Mouse (Mus musculus): ENCODE results near the gene Castor1.

Gene Castor1

DNA sequence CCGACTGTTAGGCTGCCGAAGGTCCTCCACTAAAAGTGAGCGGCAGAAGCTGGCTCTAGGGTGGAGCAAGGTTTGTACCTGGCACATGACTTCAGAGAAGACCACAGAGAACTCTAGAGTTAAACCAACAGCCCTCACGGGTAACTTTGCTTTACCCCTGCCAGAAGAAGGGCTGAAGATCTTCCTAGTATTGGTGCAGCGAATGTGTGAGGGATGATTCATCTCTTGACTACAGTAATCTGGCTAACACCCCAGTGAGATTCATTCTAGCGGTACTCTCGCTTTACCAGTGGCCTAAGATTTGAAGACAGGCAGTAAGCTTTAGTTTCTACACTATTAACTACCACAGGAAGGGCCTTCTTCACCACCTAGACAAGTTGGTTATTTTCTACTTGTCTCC lies 12.1 kb upstream of the Castor1 start:
- no peak for DNase-seq (ENCODE audit: extremely low spot score, low read depth, low spot score)

DNA sequence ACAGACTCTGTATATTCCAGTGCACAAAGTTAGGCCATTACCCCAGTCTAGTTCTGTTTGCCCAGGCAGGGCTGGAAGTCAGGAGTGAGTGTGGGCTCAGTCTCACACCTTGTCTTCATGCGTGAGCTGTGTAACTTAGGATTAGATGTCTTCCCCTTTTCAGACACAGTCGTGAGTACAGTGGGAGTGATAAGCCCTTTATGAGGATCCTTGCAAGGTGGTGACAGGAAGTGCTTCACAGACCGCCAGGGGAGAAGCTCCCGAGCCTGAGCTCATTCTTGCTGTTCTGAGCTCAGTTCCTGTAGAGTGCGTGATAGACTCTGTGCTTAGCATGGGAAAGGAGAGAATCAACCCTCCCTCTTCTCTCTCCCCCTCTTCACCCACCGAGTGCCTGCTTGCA lies 11.5 kb upstream of the Castor1 start:
- no peak for DNase-seq (ENCODE audit: extremely low spot score, low read depth, low spot score)

DNA sequence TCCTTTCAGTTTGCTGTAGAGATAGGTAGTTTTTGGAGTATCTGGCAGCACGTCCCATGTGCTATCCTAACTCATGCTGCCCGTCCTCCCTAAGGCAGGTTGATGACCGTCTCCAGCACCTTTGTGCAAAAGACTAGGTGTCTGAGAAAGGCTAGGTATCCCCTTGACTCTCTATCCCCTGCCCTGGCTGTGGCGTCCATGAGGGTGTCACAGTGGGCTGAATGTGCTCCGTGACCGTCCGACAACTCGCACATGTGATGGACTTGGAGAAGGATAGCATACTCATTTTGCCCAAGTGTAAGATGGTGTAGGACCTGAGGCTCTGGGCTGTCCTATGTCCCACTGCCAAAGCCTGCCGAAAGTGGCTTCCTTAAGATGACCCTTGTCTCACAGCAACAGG lies 10.4 kb upstream of the Castor1 start:
- DNase-seq (ENCODE audit: extremely low spot score, low read depth, low spot score), result no peak

DNA sequence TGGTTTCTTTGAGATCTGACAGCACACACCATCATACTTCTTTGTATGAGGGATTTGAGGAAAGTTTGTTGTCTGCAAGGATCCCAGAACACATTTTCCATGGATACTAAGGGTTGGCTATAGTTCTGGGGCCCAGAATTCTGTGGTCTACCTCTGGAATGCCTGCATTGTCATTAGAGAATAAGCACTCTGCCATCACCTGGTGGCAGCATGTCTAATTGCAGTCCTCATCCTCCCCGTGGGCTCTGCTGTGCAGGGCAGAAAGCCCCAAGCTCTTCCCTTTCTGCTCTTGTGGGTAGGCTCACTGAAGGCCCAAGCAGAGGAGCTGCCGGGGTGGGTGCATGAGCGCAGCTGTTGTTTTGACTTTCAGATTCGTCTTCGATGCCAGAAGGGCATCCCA lies 8.5 kb upstream of the Castor1 start:
- DNase-seq (ENCODE audit: extremely low spot score, low read depth, low spot score), result no peak

DNA sequence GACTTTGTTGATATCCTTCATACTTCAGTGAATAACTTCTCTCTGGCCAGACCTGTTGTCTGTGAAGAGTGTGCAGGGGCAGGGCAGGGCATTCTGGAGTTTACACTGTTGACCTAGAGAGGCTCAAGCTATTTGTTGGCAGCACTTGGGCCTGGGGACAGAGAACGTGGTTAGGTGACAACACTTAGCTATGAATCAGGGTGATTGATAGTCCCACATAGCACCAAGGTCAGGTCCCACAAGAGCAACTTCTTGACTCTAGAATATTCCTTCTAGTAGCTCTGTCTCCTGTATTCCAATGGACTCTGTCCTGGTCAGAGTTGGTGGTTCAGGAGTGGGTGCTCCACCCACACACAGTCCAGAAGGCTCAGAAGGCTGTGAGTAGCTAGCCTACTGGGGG lies 7.2 kb upstream of the Castor1 start:
- no peak for DNase-seq (ENCODE audit: extremely low spot score, low read depth, low spot score)

DNA sequence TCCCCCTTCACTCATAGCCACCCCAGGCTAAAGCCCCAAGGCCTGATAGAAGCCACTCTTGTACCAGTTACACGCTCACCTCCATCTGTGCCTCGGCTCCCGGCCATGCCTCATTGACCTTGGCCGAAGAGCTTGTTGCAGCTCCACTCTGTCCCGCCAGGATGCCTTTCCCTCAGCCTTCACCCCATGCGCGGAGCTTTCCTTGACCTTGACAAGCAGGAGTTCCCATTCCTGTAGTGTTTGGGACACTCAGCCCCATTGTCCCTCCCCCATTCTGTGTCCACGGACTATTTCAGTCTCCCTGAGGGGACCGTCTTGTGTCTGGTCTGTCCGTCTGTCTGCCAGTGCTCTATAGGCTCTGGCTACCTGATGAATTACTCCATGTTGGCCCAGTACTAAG lies 4.9 kb upstream of the Castor1 start:
- no peak for DNase-seq (ENCODE audit: extremely low spot score, low read depth, low spot score)

DNA sequence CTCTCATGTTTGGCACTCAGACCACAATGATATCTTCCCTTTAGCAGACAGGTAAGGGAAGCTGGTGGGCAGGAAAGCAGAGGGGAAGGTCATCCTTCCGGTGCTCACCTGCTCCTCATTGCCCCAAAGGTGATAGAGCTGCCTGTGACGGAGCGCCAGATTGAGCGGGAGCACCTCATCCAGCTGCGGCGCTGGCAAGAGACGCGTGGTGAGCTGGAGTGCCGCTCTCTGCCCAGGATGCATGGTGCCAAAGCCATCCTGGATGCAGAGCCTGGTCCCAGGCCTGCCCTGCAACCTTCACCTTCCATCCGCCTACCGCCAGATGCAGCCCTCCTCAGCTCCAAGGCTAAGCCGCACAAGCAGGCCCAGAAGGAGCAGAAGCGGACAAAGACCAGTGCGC lies 3.5 kb upstream of the Castor1 start:
- no peak for DNase-seq (ENCODE audit: extremely low spot score, low read depth, low spot score)

DNA sequence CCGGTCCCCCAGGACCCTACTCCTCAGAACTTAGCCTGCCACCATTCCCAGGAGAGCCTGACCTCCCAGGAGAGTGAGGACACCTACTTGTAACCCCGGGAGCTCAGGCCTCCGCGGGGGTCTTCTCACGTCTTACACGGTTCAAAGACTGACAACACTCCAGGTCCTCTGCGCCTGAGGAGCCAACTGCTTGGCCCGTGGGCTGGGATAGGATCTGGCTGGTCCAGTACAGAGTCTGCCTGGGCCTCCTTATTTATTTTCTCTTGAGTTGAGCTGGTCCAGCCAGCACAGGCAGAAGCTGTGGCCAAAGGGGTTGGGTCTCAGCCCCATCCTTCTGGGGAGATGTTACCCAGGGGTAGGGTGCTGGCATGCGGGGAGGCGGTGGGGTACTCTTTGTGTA lies 3.0 kb upstream of the Castor1 start:
- DNase-seq (ENCODE audit: extremely low spot score, low read depth, low spot score), result no peak

DNA sequence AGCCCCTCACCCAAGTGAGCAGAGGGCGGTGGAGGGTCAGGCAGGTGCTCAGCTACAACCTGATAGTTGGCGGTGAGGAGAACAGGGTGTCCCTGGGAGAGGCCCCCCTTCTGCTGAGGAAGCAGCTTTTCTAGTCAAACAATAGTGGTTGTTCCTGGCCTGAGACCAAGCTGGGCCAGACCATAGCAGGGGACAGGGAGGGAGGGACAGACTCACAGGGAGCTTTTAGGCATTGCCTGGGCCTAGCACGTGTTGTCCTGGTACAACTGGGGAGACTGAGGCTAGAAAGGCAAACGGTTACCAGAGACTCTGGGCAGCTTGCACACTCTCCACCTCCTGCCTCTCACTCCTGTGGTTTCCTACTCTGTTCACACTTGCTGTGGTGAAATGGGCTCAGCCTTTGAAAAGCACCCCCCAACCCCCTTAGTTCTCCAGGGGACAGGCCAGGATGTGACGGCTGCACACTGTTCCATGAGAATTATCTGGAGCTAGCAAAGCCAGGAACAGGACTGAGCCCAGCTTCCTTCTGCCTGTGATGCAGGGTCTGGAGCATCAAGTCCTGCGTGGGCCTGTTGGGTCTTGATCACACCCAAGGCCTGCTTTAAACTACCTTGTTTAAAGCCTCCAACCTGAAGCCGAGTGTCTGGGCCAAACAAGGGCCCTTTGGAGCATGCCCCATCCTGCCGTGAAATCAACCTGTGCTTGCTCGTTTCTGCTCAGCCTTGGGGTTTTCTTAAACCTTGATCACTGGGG lies 1.6 kb upstream of the Castor1 start:
- no peak for DNase-seq (ENCODE audit: extremely low spot score, low read depth, low spot score)

DNA sequence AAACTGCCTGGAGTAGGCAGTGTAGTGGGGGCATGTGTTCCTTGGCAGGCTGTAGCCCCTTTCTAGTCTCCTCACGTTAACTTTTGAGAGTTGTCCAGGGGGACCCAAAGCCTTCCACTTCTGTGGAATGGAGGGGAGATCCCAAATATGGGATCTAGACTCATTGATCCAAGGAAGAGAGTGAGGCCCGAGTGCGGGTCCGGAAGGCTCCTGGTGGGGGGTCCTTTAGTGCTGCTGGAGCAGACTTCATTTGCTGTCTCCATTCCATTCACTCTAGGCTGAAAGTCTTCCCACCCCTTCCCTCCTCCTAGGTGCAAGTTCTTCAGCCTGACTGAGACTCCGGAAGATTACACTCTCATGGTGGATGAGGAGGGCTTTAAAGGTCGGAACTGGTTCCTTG lies 612 bp downstream of the Castor1 start:
- DNase-seq (ENCODE audit: extremely low spot score, low read depth, low spot score), result no peak

DNA sequence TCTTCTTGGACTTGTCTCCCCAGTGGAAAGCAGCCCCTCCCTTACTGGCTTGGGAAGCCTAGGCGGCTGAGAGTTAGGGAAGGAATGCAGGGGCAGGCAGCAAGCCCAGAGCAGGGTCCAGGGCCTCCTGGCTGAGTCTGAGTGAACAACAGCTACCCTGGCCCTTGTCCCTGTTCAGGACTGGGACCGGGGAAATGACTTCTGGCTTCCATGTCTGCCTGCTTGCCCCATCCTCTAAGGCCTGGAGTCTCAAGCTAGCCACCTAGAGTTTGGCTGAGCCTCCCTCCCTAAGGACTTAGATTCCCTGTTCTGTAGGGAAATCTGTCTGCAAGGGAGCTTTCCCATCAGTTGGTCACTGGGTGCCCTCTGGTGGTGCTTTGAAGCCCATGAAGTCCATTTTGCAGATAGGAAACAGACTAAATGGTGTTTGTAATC lies 1.3 kb downstream of the Castor1 start:
- DNase-seq (ENCODE audit: extremely low spot score, low read depth, low spot score), result no peak

DNA sequence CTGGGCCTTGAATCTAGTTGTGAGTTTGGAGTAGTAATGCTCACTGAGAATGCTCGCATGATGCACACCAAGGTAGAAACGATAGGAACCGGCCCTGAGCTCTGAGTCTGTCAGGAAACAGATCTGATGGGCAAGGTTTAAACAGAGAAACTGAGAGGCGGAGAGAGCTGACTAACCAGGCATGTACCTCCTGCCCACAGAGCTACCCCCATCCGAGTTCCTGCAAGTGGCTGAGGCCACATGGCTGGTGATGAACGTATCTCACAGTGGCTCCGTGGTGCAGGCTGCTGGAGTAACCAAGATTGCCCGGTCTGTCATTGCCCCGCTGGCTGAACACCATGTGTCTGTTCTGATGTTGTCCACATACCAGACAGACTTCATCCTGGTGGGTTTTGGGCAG lies 1.9 kb downstream of the Castor1 start:
- no peak for DNase-seq (ENCODE audit: extremely low spot score, low read depth, low spot score)

DNA sequence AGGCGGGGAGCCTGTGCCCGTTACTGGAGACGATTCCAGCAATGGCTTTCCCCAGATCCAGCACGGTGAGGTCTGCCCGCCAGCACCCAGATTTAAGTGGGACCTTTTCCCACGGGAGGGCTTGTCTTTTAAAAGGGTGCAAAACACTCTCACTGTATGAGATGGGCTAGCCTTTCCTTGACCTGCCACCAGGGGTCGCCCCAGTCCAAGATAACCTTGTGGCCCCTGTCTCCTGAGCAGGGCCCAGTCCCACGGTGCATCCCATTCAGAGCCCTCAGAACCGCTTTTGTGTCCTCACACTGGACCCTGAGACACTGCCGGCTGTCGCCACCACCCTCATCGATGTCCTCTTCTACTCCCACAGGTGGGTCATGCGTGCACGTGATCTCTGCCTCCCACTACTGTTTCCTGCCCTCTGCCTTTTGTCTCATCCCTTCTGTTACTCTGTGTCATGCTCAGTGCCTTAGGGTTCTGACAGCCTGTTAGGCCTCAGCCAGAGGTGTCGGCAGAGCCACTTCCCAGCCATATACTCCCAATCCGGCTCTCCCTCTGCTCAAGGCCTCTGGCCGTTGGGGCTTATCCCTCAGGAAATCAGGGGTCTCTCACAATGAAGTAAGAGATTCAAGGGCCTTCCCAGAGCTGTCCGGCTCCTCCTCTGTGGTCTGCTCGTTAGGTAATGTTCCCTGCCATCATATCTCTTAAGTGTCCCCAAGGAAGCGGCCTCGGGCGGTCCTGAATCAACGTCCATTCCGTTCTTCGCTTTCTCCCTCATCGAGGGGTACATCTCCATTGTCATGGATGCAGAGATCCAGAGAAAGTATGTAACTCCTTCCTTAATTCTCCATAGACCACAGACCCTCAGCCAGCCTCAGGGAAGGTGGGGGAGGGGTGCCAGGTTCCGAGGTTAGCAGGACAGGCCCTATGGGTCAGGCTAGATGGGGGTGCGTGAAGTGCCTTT lies 2.7 kb downstream of the Castor1 start:
- DNase-seq (ENCODE audit: extremely low spot score, low read depth, low spot score), result no peak

DNA sequence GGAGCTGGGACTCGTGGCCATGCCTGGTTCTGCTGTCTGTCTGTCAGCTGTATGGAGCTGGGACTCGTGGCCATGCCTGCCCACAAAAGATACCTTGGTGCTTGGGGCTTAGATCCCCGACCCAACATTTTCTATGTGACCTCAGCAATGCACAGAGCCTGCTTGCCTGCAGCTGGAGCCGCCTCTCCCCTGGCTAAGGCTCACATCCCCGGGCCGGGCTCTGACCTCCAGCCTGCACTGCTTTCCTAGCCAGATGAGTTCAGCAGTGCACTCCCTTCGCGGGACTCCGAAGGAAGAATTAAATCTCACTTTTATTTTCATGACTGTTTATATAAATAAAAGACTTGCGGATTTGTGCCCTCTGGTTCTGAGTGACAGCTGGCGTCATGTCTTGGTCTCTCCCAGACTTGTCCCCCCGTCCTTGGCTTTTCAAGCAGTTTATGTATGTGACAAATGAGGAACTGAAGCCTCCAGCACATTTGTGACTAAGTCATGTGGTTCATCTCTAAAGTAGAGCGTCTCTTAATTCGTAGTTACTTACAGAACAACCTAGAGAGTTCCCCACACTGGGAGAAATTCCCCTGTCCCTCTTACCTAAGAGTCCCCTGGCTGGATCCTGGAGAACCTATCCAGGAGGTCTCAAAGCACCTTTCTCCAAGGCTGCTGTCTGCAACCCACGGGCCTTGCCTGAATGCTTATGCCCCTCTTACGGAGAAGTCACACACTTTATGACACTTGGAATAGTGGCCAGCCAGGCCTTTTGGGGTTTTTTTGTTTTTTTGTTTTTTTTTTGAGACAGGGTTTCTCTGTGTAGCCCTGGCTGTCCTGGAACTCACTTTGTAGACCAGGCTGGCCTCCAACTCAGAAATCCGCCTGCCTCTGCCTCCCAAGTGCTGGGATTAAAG lies 4.3 kb downstream of the Castor1 start:
- DNase-seq (ENCODE audit: extremely low spot score, low read depth, low spot score), result no peak

DNA sequence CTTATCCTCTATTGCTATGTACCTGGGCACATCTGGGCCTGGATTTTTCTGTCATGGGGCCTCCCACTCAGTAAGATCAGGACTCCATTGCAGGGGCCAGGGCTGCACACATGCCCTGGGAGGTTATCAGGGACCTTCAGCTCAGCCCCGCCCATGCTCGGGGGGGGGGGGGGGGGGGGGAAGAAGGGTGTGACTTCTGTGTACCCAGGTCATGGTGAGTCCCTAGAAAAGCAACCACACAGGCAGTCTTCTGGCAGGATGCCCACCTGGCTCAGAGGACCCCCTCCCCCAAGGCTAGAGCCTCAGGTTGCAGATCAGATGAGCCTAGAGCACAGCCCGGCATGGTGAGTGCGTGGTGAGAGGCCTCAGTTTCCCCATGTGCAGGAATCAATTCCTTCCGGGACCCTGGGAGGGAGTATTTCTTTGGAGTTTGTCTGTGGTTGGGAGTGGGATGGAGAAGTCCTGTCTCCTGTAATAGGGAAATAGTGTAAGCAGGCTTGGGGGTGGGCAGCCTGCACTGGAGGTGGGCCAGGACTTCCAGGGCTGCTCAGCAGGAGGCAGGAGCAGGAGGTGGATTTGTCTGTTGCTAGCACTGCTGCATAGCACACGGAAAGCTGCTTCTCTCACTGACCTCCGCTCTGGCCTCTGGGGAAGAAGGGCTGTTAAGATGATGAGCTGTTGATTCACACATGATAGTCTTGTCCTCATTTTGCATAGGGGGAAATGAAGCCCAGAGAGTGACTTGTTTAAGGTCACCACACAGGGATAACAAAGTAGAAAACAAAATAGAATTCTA lies 5.6 kb downstream of the Castor1 start:
- DNase-seq (ENCODE audit: extremely low spot score, low read depth, low spot score), result no peak

DNA sequence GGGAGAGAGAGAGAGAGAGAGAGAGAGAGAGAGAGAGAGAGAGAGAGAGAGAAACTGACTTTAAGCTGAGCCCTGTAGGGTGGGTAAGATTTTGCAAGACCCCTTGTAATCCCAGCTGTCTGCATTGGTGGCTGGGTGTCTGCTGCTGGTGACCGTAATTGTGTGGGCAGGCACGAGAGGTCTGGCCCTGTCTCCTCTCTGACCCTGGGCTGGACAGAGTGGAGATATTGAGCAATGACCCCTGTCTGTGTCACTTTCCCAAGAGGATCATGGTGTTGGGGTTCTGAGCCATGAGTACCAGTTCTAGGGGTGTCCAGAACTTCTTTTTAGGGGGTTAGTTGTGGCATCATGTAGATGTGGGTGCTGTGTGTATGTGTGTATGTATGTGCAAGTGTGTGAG lies 6.2 kb downstream of the Castor1 start:
- no peak for DNase-seq (ENCODE audit: extremely low spot score, low read depth, low spot score)

DNA sequence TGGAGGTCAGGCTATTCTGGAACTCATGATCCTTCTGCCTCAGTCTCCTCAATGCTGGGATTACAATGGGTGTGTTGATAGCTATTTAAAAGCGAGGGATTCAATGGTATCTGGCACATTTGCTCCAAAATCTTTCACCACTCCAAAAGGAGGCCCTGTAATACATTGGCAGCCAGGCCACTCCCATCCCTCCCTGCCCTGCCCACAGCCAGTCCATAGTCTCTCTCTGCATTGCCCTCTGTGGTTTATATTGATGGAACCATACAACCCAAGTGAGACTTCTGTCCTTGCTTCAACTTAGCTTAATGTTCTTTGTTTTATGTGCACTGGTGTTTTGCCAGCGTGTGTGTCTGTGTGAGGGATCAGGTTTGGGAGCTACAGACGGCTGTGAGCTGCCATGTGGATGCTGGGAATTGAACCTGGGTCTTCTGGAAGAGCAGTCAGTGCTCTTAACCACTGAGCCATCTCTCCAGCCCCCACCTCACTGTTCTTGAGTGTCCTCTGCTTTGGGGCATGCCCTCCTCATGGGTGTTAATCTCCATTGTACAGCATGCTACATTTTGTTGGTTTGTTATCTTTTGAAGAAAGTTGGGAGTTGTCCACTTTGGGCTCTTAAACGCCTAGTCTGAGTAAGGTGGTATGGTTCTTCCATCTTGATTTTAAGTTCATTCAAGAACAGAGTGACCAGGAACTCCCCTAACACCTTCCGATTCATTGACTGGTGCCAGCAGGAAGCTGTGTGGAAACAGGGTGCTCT lies 8.7 kb downstream of the Castor1 start:
- no peak for DNase-seq (ENCODE audit: extremely low spot score, low read depth, low spot score)

DNA sequence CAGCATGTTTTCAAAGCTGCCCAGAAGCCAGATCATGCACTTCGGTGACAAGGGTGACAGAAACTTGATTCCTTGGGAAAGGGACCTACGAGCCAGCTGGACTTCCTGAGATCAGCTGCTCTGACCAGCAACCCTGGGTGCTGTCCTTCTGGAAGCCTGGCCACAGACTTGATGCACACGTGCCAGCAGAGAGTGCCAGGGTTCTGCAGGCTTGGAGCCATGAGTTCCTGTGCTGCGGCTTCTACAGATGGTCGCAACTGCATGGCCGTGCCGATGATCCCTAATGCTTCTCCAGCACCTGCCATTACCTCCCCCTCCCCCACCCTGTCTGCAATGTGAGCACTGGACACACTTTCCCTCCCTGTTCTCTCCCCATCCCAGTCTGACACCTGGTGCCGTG lies 10.4 kb downstream of the Castor1 start:
- DNase-seq (ENCODE audit: extremely low spot score, low read depth, low spot score), result no peak

DNA sequence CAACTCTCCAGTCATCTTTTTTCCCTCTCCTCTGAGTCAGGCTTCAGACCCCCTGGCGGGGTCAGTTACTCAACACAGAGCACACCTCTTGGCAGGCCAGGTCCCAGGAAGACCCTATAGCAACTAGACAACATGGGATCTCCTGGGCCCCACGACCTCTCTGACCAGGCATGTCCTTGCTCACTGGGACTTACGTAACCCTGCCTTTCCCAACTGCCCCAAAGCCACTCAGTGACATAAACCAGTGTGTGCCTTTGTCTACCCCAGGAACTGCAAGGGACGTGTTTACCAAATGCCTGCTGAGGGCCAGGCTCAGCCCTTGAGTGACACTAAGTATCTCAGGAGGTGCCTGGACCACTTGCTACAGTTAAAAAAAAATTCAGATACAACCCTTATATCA lies 11.8 kb downstream of the Castor1 start:
- DNase-seq (ENCODE audit: extremely low spot score, low read depth, low spot score), result no peak

DNA sequence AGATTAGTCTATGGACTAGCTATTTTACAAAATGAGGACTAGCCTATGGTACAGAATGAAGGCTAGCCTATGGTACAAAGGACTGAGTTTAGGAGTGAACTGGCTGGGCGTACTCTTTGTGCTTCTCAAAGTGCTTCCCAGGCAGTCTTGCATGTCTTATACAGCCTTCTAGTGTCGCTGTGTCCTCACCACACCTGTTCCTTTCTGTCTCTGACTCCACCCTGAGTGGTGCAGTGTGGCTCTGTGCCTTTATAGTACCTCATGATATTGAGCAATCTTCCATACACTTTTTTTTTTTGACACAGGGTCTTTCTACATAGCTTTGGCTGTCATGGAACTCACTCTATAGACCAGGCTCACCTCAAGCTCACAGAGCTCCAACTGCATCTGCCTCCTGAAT lies 13.4 kb downstream of the Castor1 start:
- DNase-seq (ENCODE audit: extremely low spot score, low read depth, low spot score), result no peak

All from hindlimb bud, embryonic 11.5 days (tissue).